Mouse (Mus musculus) lung, postnatal 25 days (tissue): Measurements from ENCODE around the gene Pus10.

Source experiments
- DNase-seq: peaks from one replicate; pipeline ENCODE4 v3.0.0; 2022; ENCODE audit warnings: low spot score

The Pus10 gene

GRCm38 (mm10) chr11:23695847-23696246, 30.4 kb downstream of the Pus10 start:
- no peak for DNase-seq

DNA sequence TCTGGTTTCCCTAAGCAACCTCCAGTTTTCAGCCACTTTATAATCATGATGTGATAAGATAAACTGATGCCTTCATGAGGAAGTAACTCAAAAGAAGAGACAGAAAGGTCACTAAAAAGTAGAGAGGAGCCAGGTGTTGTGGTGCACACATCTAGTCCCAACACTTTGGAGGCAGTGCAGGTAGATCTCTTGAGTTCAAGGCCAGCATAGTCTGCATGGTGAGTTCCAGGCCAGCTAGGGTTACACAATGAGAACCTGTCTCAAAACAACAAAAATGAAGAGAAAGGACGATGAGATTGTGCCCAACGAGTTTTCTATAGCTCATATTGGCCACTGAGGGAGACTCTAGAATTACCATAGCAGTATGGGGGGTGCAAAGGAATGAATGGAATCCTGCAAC, 33.1 kb downstream of the Pus10 start:
- no peak for DNase-seq

DNA sequence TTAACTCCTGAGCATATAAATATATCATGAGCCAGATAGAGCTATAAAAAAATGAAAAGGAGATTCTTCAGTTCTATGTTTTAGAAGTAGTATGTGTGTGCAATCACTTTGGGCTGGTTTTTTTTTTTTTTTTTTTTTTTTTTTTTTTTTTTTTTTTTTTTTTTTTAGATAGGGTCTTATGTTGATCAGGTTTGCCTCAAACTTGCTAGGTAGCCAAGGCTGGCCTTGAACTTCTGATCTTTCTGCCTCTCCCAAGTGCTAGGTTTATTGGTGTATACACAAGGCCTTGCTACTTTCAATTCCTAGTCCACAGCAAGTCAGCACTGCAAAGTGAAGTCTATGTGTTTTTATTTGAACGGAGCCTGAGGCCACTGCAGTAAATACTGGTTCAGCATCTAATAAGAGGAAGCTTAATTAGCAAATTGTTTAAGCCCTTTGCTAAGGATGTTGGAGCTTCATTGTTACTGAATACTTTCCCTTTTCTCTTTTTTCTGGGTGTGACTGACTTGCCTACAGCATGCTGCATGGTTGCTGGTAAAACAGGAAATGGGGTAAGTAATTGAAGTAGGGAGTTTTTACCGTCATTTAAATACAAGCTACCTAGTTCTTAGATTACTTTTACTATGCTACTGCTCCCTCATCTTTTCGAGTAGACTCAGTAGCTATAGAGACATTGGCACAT, 34.1 kb downstream of the Pus10 start:
- DNase-seq: peak; percentile 16

DNA sequence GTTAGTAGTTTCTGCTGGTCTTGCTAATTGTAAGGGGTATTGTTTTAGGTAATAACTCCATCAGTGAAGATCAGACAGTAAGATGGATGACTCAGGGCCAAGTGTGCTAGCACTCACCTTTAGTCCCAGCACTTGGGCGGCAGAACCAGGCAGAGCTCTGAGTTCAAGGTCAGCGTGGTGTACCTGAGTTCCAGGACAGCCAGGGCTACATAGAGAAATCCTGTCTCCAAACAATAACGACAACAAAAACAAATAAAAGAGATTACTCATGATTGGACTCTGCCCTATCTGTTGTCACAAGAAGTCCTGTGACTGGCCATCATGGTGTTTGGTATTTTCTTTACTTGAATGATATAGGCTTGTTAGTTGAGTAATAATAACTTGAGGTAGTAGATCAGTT, 36.4 kb downstream of the Pus10 start:
- no peak for DNase-seq

DNA sequence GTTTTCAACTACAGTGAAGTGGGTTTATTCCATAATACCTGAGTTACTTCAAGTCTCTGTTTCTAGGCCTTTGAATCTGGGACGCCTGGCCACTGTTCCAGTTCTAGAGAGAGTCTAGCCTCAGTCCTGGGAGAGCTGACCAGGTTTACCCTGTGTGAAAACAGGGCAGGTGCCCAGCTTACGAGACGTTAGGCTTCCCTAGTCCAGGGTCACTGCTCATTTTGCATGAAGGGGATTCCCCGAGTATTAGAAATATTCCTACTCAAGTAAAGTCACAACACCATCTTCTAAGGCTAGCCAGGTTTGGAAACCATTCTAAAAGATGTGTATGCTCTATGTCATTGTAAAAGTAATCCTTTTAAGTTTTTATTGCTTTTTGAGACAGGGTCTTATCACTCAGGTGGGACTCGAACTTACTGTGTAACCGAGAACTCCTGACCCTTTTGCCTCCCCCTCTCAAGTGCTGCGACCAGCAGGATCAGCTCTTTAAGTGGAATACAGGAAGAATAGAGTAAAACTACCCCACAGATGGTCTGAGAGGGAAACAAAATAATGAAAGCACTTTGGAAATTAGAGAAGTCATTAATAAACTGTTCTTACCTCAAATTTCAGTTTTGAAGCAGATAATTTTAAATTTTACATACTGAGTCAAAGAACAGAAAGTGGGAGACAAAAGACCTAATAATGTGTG, 39.3 kb downstream of the Pus10 start:
- DNase-seq: no peak

DNA sequence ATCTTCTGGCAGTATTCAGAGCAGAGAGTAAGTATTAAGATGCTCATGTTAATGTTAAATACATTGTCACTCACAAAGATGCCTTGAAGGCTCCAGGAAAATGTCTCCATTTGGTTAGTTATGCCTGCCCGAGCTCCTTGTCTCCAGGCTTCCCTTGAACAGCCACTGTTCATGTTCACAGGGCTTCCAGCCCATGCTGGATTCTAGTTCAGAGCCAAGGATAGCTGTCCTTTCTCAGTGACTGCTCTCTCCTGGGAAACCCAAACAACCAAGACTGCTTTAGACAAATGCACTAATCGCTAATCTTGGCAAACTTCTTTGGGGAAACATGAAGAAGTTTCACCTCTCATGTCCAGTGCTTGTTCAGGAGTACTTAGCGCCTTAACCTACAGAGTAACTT, 46.8 kb downstream of the Pus10 start:
- DNase-seq: no peak

GRCm38 (mm10) chr11:23718856-23719255, 53.4 kb downstream of the Pus10 start:
- no peak for DNase-seq

DNA sequence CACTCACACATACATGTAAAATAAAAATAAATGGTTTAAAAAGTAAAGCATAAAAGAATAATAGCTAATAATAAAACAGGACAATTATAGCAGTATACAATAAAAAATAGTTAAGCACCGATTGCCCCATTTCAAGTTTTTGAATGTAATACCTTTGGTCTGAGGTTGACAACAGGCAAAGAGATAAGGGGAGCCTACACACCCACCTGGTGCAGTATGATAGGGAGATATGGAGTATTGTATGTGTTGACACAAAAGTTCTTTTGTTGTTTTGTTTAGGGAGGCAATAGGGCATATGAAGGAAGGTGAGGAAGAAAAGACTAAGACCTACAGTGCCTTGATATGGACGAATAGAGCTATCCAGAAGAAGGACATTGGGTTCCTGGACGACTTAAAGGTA, 54.4 kb downstream of the Pus10 start:
- DNase-seq: no peak

DNA sequence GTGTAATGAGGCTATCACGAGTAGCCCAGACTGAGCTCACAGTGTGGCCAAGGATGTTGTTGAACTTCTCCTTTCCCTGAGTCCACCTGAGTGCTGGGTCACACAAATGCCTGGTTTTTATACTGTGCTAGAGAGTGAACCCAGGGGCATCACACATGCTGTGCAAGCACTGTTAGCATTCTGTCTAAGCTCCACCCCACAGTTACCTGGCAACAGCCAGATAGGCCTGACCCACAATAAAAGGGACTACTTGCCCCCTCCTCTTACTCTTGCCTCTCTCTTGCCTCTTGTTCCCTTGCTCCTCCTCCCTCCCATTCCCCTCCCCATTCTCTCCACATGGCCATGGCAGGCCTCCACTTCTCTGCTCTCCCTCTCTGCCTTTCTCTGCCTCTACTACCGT, 56.9 kb downstream of the Pus10 start:
- no peak for DNase-seq

GRCm38 (mm10) chr11:23725850-23726249, 60.4 kb downstream of the Pus10 start:
- DNase-seq: no peak

- no peak for DNase-seq
Observed at GRCm38 (mm10) chr11:23726441-23726840, 61.0 kb downstream of the Pus10 start.

- DNase-seq: no peak
Observed at GRCm38 (mm10) chr11:23728186-23728585, 62.7 kb downstream of the Pus10 start.

DNA sequence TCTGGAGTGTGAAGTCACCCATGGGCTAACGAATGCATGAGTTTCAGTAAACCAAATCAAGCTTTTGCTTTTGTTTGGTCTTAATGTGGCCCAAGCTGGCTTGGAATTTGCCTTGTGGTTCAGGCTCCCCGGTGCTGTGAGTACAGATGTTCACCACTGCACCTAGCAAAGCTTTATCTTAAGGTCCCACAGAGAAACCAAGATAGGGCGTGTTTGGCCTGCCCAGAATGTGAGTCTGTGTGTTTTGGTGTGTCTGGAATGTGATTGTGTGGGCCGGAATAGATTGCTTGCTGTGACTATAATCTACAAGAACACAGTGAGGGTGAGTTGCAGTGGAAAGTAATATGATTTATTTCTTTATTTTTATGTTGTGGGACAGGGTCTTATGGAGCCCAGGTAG, 64.6 kb downstream of the Pus10 start:
- DNase-seq: peak; percentile 14

- DNase-seq: peak; percentile 19
Observed at GRCm38 (mm10) chr11:23732840-23733239, 67.4 kb downstream of the Pus10 start.

GRCm38 (mm10) chr11:23734749-23735286, 69.3 kb downstream of the Pus10 start:
- no peak for DNase-seq

DNA sequence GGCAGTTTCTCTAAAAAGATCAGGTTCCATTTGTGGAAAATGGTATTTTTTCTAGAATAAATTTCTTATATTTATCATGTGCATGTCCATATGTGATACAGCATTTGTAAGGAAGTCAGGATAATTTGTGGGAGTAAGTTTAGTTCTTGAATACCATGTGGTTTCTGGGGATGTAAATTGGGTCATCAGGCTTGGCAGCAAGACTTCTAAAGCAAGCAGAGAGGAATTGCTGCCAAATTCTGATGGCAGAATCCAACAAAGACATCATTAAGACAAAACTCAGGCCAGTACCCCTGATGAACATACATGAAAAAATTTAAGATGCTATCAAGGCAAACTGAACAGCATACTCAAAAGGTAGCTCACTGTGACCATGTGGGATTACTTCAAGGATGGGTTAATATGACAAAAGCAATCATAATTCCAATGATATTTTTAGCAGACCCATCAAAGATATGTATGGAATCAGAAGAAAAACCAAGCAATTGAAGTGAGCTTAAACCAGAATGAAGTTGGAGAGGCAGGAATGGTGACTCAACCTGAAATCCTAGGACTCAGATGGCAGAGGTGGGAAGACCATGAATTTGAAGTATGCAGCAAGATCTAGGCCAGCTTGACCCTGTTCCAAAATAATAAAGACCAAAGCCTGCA, 70.5 kb downstream of the Pus10 start:
- no peak for DNase-seq

- DNase-seq: no peak
Observed at GRCm38 (mm10) chr11:23740895-23741294, 75.4 kb downstream of the Pus10 start.

GRCm38 (mm10) chr11:23741386-23741785, 75.9 kb downstream of the Pus10 start:
- DNase-seq: no peak

- DNase-seq: no peak
Observed at GRCm38 (mm10) chr11:23744352-23744751, 78.9 kb downstream of the Pus10 start.

- DNase-seq: no peak
Observed at GRCm38 (mm10) chr11:23746102-23746501, 80.6 kb downstream of the Pus10 start.

DNA sequence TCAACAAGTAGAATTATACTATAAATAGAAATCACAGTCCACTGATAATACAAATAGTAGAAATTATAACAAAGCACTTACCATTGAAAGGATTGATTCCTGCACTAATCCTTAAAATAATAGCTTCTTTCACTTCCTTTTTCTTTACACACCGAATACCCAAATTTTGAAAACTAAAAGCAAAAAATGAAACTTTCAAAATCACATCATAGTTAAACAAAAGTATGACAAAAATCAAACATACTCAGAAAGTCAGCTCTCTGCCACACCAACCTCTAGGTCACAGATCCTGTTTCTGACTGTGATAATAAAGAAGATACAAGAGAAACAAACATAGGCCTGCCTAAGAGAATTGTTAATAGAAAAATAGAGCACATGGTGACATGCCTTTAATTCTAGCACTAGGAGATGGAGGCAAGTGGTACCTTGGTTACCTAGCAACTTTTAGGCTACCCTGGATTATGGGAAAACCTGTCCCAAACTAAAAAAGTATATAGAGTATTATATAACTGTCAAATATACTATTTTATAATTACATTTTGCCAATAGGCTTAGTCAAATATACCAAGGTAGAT, 87.7 kb downstream of the Pus10 start:
- DNase-seq: no peak

DNA sequence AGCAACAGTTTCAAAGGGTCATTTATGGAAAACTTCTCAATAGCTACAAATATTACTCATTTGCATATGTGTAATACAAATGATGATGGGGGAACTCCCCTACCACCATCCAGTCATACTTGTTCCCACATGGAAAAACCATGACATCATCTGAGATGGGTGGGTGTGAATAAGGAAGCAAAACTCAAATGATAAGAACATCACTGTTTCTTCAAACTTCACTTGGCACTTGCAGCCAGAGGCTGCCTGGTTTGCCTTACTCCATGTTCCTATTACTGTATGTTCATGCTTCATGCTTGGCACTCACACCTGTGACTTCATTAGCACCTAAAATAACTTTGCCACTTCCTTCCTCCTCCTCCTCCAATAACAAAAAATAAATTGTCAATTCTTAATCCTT, 88.9 kb downstream of the Pus10 start:
- no peak for DNase-seq

DNA sequence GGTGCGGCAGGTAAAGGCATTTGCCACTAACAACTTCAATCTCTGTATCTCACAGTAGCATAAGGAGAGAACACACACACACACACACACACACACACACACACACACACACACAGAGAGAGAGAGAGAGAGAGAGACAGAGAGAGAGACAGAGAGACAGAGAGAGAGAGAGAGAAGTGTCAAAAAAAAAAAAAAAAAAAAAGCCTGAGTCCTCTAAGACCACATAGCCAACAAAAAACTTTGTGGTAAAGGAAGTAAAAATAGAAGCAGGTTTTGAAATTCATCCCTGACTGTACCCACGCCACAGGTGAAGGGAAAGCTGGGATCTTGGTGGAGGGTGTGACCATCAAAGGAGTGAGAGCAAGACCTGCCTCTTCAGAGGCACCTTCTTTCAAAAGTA, 92.7 kb downstream of the Pus10 start:
- no peak for DNase-seq
